ENCODE assay signal across 8 mouse cellular contexts in genomic region chr11:83292251-83292587, GRCm38 (mm10). TPM values are rescaled to one million over a fixed set of nuclear protein-coding genes. Genes with fewer than 3 reads are reported as not detected.
DNase-seq lines count a peak whose midpoint lies in the region; ATAC-seq and TF ChIP-seq lines count a peak whose summit lies in the region.

No protein-coding gene starts in this region.

- H3K4me3 ChIP-seq in megakaryocyte, embryonic 14.5 days (replicated peaks), result peak overlapping the region; percentile 98
- peak overlapping the region; percentile 71 for H3K4me3 ChIP-seq in embryonic facial prominence, embryonic 15.5 days (replicated peaks)
- H3K4me3 ChIP-seq in intestine, postnatal 0 days (ENCODE audit: low read depth, low read length), result peak overlapping the region; percentile 57
- H3K4me3 ChIP-seq in neural tube, embryonic 15.5 days (replicated peaks), result peak overlapping the region; percentile 63

- 1% methylated on average over 5 of the region's 5 CpGs for WGBS in embryonic facial prominence, embryonic 15.5 days
- WGBS in intestine, postnatal 0 days, result 0% methylated on average over 5 of the region's 5 CpGs
- 2% methylated on average over 5 of the region's 5 CpGs for WGBS in neural tube, embryonic 15.5 days

- no peak for ATAC-seq in megakaryocyte, adult 5-6 weeks (ENCODE audit: poor library complexity, severe bottlenecking)
- ATAC-seq in embryonic facial prominence, embryonic 15.5 days (ENCODE audit: insufficient number of reproducible peaks, low FRiP score, low TSS enrichment, low read depth), result no peak
- no peak for ATAC-seq in intestine, postnatal 0 days
- no peak for ATAC-seq in neural tube, embryonic 15.5 days (ENCODE audit: low FRiP score)
- ATAC-seq in megakaryocyte progenitor cell, adult 5-6 weeks (replicated peaks; ENCODE audit: poor library complexity), result no peak

- H3K4me1 ChIP-seq in megakaryocyte, embryonic 14.5 days, result peaks cover 79% of the 10 kb centered on the region
- H3K4me1 ChIP-seq in embryonic facial prominence, embryonic 15.5 days, result peaks cover 12% of the 10 kb centered on the region
- no peaks in the 10 kb centered on the region; the same call in 1 of the 2 replicates for H3K4me1 ChIP-seq in intestine, postnatal 0 days (replicated peaks; ENCODE audit: control insufficient read depth, insufficient read depth, low read length)
- peaks cover 45% of the 10 kb centered on the region for H3K4me1 ChIP-seq in neural tube, embryonic 15.5 days

- peak overlapping the region; percentile 78 for H3K4me2 ChIP-seq in embryonic facial prominence, embryonic 15.5 days (replicated peaks)
- peak overlapping the region; percentile 73 for H3K4me2 ChIP-seq in intestine, postnatal 0 days (replicated peaks; ENCODE audit: low read depth)
- peak overlapping the region; percentile 83 for H3K4me2 ChIP-seq in neural tube, embryonic 15.5 days

- no peak for TF ChIP-seq CTCF in intestine, postnatal 0 days (IDR thresholded peaks at IDR 0.05; ENCODE audit: low read depth)

- peaks cover 33% of the 10 kb centered on the region for H3K36me3 ChIP-seq in megakaryocyte, embryonic 14.5 days (replicated peaks; ENCODE audit: low read length)
- H3K36me3 ChIP-seq in embryonic facial prominence, embryonic 15.5 days, result peaks cover 19% of the 10 kb centered on the region; the same call in 1 of the 2 replicates
- peaks cover 13% of the 10 kb centered on the region for H3K36me3 ChIP-seq in intestine, postnatal 0 days (ENCODE audit: control insufficient read depth, insufficient read depth)
- H3K36me3 ChIP-seq in neural tube, embryonic 15.5 days, result peaks cover 14% of the 10 kb centered on the region

- H3K27ac ChIP-seq in embryonic facial prominence, embryonic 15.5 days (replicated peaks), result 0 out of 2 replicates have a peak overlapping the region, but pooled peaks have one; percentile 65
- H3K27ac ChIP-seq in intestine, postnatal 0 days (ENCODE audit: low read depth, low read length), result 0 out of 2 replicates have a peak overlapping the region, but pooled peaks have one; percentile 1
- H3K27ac ChIP-seq in neural tube, embryonic 15.5 days (replicated peaks), result peak overlapping the region; percentile 76

- no peaks in the 10 kb centered on the region for H3K27me3 ChIP-seq in megakaryocyte, embryonic 14.5 days (replicated peaks)
- H3K27me3 ChIP-seq in embryonic facial prominence, embryonic 15.5 days, result no peaks in the 10 kb centered on the region
- no peaks in the 10 kb centered on the region for H3K27me3 ChIP-seq in intestine, postnatal 0 days (replicated peaks; ENCODE audit: control insufficient read depth, insufficient read depth, low read length)
- H3K27me3 ChIP-seq in neural tube, embryonic 15.5 days (replicated peaks), result no peaks in the 10 kb centered on the region

- H3K9me3 ChIP-seq in megakaryocyte, embryonic 14.5 days, result no peaks in the 10 kb centered on the region
- no peaks in the 10 kb centered on the region for H3K9me3 ChIP-seq in embryonic facial prominence, embryonic 15.5 days (replicated peaks)
- no peaks in the 10 kb centered on the region for H3K9me3 ChIP-seq in intestine, postnatal 0 days (ENCODE audit: control insufficient read depth)
- H3K9me3 ChIP-seq in neural tube, embryonic 15.5 days (replicated peaks), result no peaks in the 10 kb centered on the region

- no peak for DNase-seq in ovary, adult 18-20 months (ENCODE audit: low spot score)
- DNase-seq in frontal cortex, postnatal 10 days (ENCODE audit: low spot score in 2 of 2), result no peak

- peak overlapping the region; percentile 65 for H3K9ac ChIP-seq in embryonic facial prominence, embryonic 15.5 days
- peak overlapping the region; percentile 48 for H3K9ac ChIP-seq in intestine, postnatal 0 days (ENCODE audit: low read depth, low read length)
- peak overlapping the region; percentile 69 for H3K9ac ChIP-seq in neural tube, embryonic 15.5 days (replicated peaks)

RNA-seq across cellular contexts. Expression of gene Slfn14, which starts 5.7 kb away (rescaled TPM):
- polyA plus RNA-seq in megakaryocyte, embryonic 14.5 days (2012; ENCODE audit: insufficient read depth, low replicate concordance), result 1.4 TPM in 1 of 2 replicates, not detected in the other
- total RNA-seq in megakaryocyte, adult 5-6 weeks (2015), result not detected in 2 replicates
- total RNA-seq in megakaryocyte, adult 5-6 weeks (2017), result 0.16 TPM in 1 of 2 replicates, not detected in the other
- polyA plus RNA-seq in embryonic facial prominence, embryonic 15.5 days (2015; fragmentation: Nextera tagmentation; extraction: Ambion mirVana), result 0.05 and 0.14 TPM in 2 replicates
- not detected in 2 replicates for polyA plus RNA-seq in intestine, postnatal 0 days (2015; fragmentation: Nextera tagmentation; extraction: Ambion mirVana)
- 0.09 TPM in 1 of 2 replicates, not detected in the other for polyA plus RNA-seq in neural tube, embryonic 15.5 days (2015; fragmentation: Nextera tagmentation; extraction: Ambion mirVana)
- 0.24 TPM in 1 of 2 replicates, not detected in the other for total RNA-seq in megakaryocyte progenitor cell, adult 5-6 weeks (2015)
- not detected in 2 replicates for total RNA-seq in megakaryocyte progenitor cell, adult 5-6 weeks (2017)

RNA-seq across cellular contexts. Expression of gene Ap2b1, which starts 6.6 kb away (rescaled TPM):
- 3.7 and 13.6 TPM in 2 replicates for polyA plus RNA-seq in megakaryocyte, embryonic 14.5 days (2012; ENCODE audit: insufficient read depth, low replicate concordance)
- 53.7 and 58.1 TPM in 2 replicates for total RNA-seq in megakaryocyte, adult 5-6 weeks (2015)
- total RNA-seq in megakaryocyte, adult 5-6 weeks (2017), result 52.4 and 59.6 TPM in 2 replicates
- polyA plus RNA-seq in embryonic facial prominence, embryonic 15.5 days (2015; fragmentation: Nextera tagmentation; extraction: Ambion mirVana), result 47.3 and 53.9 TPM in 2 replicates
- 20.4 and 20.7 TPM in 2 replicates for polyA plus RNA-seq in intestine, postnatal 0 days (2015; fragmentation: Nextera tagmentation; extraction: Ambion mirVana)
- polyA plus RNA-seq in neural tube, embryonic 15.5 days (2015; fragmentation: Nextera tagmentation; extraction: Ambion mirVana), result 100 and 101 TPM in 2 replicates
- 52.4 and 58.5 TPM in 2 replicates for total RNA-seq in megakaryocyte progenitor cell, adult 5-6 weeks (2015)
- 51.3 and 67.6 TPM in 2 replicates for total RNA-seq in megakaryocyte progenitor cell, adult 5-6 weeks (2017)

RNA-seq across cellular contexts. Expression of gene Pex12, which starts 10.2 kb away (rescaled TPM):
- 2.2 and 9.8 TPM in 2 replicates for polyA plus RNA-seq in megakaryocyte, embryonic 14.5 days (2012; ENCODE audit: insufficient read depth, low replicate concordance)
- 6.2 and 7.1 TPM in 2 replicates for total RNA-seq in megakaryocyte, adult 5-6 weeks (2015)
- total RNA-seq in megakaryocyte, adult 5-6 weeks (2017), result 4.3 and 8.0 TPM in 2 replicates
- 14.1 and 14.4 TPM in 2 replicates for polyA plus RNA-seq in embryonic facial prominence, embryonic 15.5 days (2015; fragmentation: Nextera tagmentation; extraction: Ambion mirVana)
- 8.6 and 9.3 TPM in 2 replicates for polyA plus RNA-seq in intestine, postnatal 0 days (2015; fragmentation: Nextera tagmentation; extraction: Ambion mirVana)
- 14.6 and 16.8 TPM in 2 replicates for polyA plus RNA-seq in neural tube, embryonic 15.5 days (2015; fragmentation: Nextera tagmentation; extraction: Ambion mirVana)
- total RNA-seq in megakaryocyte progenitor cell, adult 5-6 weeks (2015), result 12.8 and 13.0 TPM in 2 replicates
- total RNA-seq in megakaryocyte progenitor cell, adult 5-6 weeks (2017), result 4.7 and 8.7 TPM in 2 replicates

Comparison
In these comparisons a context has a peak if more than half of its experiments do, and no peak if none do; other contexts are left out.
1. H3K27ac ChIP-seq: peak in every context shown above with its lines; median percentile 76 in neural tube, embryonic 15.5 days; 65 in embryonic facial prominence, embryonic 15.5 days; 1 in intestine, postnatal 0 days.